Mouse (Mus musculus) cerebellum, adult (tissue): ENCODE results near the gene Lcp2.
A peak's percentile ranks its signal among the peaks of the same experiment; 100 is the strongest.

Experiments
- ATAC-seq: cut with Nextera tagmentation; 2 replicates; pipeline ENCODE4 v1.9.2; 2017; ENCODE audit warnings: mild to moderate bottlenecking, moderate library complexity, mixed read lengths; ENCODE audit not compliant: insufficient number of reproducible peaks, low FRiP score, low TSS enrichment

Gene Lcp2

DNA sequence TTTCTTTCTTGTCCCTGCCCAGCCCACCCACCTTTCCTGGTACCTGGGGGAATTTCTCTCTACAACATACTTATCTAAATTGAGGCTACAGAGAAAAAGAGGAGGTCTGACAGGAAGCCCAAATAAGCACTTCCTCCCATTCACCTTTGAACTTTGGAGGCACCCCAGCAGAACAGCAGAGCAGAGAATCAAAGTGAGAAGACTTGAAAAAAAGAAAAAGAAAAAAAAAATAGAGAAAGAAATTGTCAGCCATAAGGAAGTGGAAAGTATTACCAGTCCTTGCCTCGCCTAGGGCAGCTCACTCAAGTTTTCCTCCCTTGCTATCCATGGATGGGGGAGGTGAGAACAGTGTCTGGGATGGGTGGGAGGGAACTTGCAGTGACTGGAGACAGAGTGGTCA lies 3.9 kb upstream of the Lcp2 start:
- no peak for ATAC-seq

GRCm38 (mm10) chr11:34047542-34047937 lies 820 bp downstream of the Lcp2 start:
- ATAC-seq: no peak

DNA sequence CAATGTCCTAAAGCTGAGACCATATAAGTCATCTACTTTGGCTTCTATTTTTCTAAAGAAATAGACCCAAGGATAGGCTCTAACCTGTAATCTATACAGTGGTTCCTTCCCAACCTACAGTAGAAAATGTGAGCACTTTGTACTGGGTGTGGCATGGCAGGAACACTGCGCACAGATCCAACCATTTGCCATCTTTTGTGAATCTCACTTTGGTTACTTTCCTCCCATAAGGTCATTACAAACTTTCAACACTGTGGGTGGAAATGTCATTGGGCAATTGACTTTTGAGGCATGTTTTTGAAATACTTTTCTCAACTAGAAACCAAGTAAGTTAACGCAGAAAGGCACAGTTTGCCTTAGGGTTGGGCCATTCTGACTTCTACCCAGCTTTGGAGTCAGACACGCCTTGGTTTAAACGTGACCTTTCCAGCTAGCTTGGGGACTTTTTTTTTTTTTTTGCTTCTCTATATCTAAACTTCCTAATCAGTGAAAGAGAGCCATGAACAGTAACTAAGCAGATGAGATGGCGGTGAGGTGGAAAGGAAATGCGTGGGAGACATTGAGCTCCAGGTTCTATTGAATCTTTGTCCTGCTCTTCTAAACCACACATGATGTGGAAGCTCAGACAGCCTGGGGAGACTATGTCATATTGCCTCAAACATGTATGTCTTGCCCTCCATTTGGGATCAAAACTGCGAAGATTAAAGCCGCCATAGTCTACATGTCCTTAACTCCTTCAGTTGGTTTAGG lies 1.8 kb downstream of the Lcp2 start:
- no peak for ATAC-seq

DNA sequence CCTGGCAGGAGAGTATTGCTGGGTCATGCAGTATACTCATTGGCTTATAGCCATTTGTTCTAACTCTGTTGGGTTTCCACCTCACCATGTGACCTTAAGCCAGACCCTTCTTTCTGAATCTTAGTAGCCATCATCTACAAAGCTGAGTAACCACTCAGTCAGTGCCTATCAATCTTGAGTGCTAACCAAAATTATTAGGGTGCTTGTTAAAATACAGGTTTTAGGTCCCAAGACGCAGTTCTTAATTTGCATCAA lies 2.3 kb downstream of the Lcp2 start:
- ATAC-seq: no peak

- no peak for ATAC-seq
Observed at GRCm38 (mm10) chr11:34050063-34050462, 3.3 kb downstream of the Lcp2 start.

DNA sequence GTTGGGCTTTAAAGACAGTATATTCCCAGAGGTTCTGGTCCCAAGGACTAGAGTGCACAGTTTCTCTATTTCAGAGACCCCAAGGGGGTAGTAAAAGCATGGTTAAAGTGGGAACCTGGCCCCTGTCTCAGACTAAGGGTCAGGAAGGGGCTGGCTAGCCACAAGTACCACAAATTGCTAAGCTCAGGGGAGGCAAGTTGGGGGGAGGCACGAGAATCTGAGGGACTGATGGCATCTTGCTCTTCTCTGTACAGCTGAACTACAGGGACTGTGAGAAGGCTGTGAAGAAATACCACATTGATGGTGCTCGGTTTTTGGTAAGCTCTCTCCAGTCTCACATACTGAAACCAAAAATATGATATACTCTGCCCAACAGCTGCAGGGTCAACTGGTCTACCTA lies 3.9 kb downstream of the Lcp2 start:
- no peak for ATAC-seq

- no peak for ATAC-seq
Observed at GRCm38 (mm10) chr11:34053031-34053818, 6.5 kb downstream of the Lcp2 start.

GRCm38 (mm10) chr11:34054031-34054727 lies 7.5 kb downstream of the Lcp2 start:
- ATAC-seq: no peak

- no peak for ATAC-seq
Observed at GRCm38 (mm10) chr11:34056715-34057114, 10.0 kb downstream of the Lcp2 start.

DNA sequence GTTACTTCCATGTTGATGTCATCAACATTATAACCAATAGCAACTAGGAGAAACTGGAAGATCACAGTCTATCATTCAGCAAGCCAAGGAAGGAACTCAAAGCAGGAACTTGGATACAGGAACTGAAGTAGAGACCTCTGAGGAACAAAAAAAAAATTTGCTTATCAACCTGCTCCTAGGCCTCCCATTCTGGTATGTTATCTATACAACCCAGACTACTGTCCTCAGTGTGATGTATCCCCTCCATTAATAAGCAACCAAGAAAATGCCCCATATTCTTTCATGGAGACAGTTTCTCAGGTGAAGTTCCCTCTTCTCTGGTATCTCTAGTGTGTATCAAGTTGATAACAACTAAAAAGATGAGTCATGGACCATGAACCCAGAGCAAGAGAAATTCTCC lies 11.6 kb downstream of the Lcp2 start:
- ATAC-seq: no peak

DNA sequence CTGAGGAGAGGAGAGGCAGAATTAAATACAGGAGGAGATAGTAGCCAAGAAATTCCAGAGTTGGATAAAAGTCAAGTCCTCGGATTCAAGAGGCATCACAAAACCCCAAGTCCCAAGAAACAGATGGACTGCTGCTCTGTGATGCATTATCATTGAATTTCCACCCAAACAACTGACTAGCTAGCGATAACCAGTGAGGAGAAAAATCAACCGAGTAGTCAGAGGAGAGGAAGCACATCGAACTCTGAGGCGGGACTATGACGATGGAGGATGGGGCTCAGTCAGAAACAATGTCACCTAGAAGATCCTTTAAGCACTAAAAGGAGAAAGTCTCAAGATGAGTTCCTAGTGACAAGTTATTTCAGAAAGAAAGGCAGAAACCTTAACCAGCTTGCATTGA lies 12.2 kb downstream of the Lcp2 start:
- ATAC-seq: no peak

DNA sequence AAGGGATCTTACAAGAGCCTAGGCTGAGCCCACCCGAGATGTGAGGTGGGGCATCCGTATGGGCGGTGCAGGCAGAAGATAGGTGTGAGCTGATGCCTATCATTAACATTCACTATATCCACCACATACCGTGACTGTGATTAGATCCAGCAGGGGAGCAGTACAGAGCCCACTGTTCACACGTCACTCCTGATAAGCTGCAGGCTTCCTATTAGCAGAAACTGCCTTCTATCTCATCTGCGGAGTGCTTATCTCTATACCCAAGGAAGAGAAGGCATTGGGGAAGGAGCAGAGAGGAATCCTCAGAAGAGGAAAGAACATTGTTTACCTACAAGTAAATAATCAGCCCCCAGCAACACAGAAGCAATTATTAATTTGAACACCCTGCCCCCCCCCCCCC lies 15.0 kb downstream of the Lcp2 start:
- ATAC-seq: no peak

- ATAC-seq: no peak
Observed at GRCm38 (mm10) chr11:34063257-34063656, 16.5 kb downstream of the Lcp2 start.

- ATAC-seq: no peak
Observed at GRCm38 (mm10) chr11:34063702-34064485, 17.2 kb downstream of the Lcp2 start.

GRCm38 (mm10) chr11:34070596-34070995 lies 23.9 kb downstream of the Lcp2 start:
- no peak for ATAC-seq

- ATAC-seq: no peak
Observed at GRCm38 (mm10) chr11:34072309-34072708, 25.6 kb downstream of the Lcp2 start.

DNA sequence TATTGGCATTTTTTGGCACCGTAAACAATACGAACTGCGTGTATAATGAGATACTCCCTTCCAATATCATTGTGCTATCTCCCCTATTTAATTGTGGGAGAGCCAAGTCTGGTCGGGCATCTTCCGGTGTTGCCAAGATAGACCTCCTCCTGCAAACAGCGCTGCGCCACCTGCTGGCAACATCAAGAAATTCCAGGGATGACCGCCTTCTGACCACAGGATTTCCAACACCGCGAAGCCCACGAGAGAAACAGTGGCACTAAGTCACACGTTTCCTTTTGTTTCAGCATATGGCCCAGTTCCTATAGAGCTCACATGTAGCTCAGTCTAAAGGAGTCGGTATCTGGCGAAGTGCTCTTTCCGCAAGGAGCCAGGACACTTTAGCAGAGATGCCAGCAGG lies 27.1 kb downstream of the Lcp2 start:
- ATAC-seq: peak; percentile 36; the same call in 1 of the 2 replicates

DNA sequence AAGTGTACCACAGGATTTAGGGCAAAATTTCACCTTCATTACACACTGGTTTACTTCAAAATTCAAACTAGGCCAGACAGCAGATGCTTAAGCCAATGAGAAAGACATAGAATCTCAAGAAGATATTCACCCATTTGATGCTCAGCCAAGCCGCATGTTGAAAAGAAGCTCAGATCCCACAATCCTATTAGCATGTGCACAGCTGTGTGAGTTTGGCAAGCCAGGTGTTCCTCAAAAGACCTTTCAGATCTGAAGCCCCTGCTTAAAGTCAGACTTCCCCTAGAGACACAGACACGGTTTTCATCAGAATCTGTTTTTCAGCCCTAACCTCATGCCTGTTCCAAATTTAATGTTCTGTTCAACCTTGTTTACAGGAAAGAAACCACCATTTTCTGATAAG lies 31.1 kb downstream of the Lcp2 start:
- no peak for ATAC-seq

- no peak for ATAC-seq
Observed at GRCm38 (mm10) chr11:34078581-34078980, 31.9 kb downstream of the Lcp2 start.

- ATAC-seq: no peak
Observed at GRCm38 (mm10) chr11:34079542-34080464, 33.1 kb downstream of the Lcp2 start.
